Mouse (Mus musculus) embryonic facial prominence, embryonic 15.5 days (tissue): ENCODE data around the gene BC024978. TPM values are rescaled to one million over a fixed set of nuclear protein-coding genes. Genes with fewer than 3 reads are reported as not detected.

ENCODE experiments used
- ATAC-seq: fragments of 200-750 bp; cut with Nextera tagmentation; 2 replicates; pipeline ENCODE4 v1.8.0; 2017; ENCODE audit warnings: low read depth, moderate TSS enrichment; ENCODE audit not compliant: insufficient number of reproducible peaks, low FRiP score, low TSS enrichment
- H3K27ac ChIP-seq: fragments of 300-500 bp; sonication (generic); replicated peaks from 2 replicates; pipeline ENCODE4 v1.5.1; 2015; ENCODE audit warnings: mild to moderate bottlenecking, inconsistent platforms
- H3K27me3 ChIP-seq: fragments of 300-500 bp; sonication (generic); 2 replicates; pipeline ENCODE4 v1.6.1; 2015; ENCODE audit warnings: inconsistent platforms
- H3K36me3 ChIP-seq: fragments of 300-500 bp; sonication (generic); 2 replicates; pipeline ENCODE4 v1.6.1; 2015; ENCODE audit warnings: mild to moderate bottlenecking, inconsistent platforms
- H3K4me1 ChIP-seq: fragments of 300-500 bp; sonication (generic); 2 replicates; pipeline ENCODE4 v1.6.1; 2015; ENCODE audit warnings: inconsistent platforms
- H3K4me2 ChIP-seq: fragments of 300-500 bp; sonication (generic); replicated peaks from 2 replicates; pipeline ENCODE4 v1.6.1; 2015; ENCODE audit warnings: mild to moderate bottlenecking, inconsistent platforms
- H3K4me3 ChIP-seq: fragments of 300-500 bp; sonication (generic); replicated peaks from 2 replicates; pipeline ENCODE4 v1.5.1; 2015; ENCODE audit warnings: mild to moderate bottlenecking, inconsistent platforms
- H3K9ac ChIP-seq: fragments of 300-500 bp; sonication (generic); 2 replicates; pipeline ENCODE4 v1.6.1; 2015; ENCODE audit warnings: inconsistent platforms
- H3K9me3 ChIP-seq: fragments of 300-500 bp; sonication (generic); replicated peaks from 2 replicates; pipeline ENCODE4 v1.6.1; 2016; ENCODE audit warnings: inconsistent platforms
- WGBS: fragments of 180-500 bp; shearing (Covaris S2); methylation state at CpG from one replicate; pipeline ENCODE4 v1.1.7; 2015; 5-methylcytosine and 5-hydroxymethylcytosine counted together
- polyA plus RNA-seq: library from polyadenylated mRNA; unstranded; fragments of >200 nt; fragmentation: Nextera tagmentation; extraction: Ambion mirVana; gene quantifications from 2 replicates; pipeline ENCODE4 v1.2.1, GENCODE M21; 2015

Gene BC024978
- polyA plus RNA-seq, 1 experiment from 2014 or later: 4.3 TPM

DNA sequence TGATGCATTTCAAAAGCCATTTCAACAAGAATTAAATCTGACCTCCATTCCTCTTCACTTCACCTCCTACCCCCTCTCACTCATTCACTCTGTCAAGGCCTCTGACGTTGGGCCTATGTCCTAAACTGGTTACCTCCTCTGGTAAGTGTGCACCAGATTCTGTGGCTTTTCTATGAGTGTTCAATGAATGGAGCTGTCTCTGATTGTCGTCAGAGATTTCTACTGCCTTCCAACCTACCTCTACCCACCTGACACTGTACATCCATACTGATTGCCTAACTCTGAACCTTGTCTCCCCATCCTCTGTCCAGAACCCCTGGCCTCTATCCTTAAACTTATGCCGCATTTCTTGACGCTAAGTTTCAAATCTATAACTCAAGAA lies 17.6 kb upstream of the BC024978 start:
- ATAC-seq: no peak
- WGBS: 18% methylated on average over 4 of the region's 4 CpGs
- H3K27me3 ChIP-seq: no peaks in the 10 kb centered on the region

GRCm38 (mm10) chr7:27178324-27179216 lies 17.0 kb upstream of the BC024978 start, which contains the start of gene Rab4b:
Rab4b (minus strand) TSS chr7:27178896.
- Histone ChIP-seq H3K36me3 (peaks cover 24% of the 10 kb centered on the region), H3K4me2 (peak within 1 kb of the TSS; percentile 57), H3K27ac (peak within 1 kb of the TSS; percentile 98), H3K4me1 (peaks cover 7% of the 10 kb centered on the region), H3K9me3 (no peaks in the 10 kb centered on the region), H3K4me3 (peak within 1 kb of the TSS; percentile 74), H3K9ac (peak within 1 kb of the TSS; percentile 47), H3K27me3 (no peaks in the 10 kb centered on the region)
- WGBS: under 1% methylated on average over 53 of the region's 53 CpGs
- peak; percentile 98 for ATAC-seq

More for the DNA sequence above, 17.6 kb upstream of the BC024978 start:
- Histone ChIP-seq H3K4me2 (peak overlapping the region; percentile 57), H3K4me3 (peak overlapping the region; percentile 74), H3K9ac (0 out of 2 replicates have a peak overlapping the region, but pooled peaks have one; percentile 47), H3K4me1 (peaks cover 7% of the 10 kb centered on the region), H3K36me3 (peaks cover 24% of the 10 kb centered on the region), H3K27ac (peak overlapping the region; percentile 98), H3K9me3 (no peaks in the 10 kb centered on the region)

DNA sequence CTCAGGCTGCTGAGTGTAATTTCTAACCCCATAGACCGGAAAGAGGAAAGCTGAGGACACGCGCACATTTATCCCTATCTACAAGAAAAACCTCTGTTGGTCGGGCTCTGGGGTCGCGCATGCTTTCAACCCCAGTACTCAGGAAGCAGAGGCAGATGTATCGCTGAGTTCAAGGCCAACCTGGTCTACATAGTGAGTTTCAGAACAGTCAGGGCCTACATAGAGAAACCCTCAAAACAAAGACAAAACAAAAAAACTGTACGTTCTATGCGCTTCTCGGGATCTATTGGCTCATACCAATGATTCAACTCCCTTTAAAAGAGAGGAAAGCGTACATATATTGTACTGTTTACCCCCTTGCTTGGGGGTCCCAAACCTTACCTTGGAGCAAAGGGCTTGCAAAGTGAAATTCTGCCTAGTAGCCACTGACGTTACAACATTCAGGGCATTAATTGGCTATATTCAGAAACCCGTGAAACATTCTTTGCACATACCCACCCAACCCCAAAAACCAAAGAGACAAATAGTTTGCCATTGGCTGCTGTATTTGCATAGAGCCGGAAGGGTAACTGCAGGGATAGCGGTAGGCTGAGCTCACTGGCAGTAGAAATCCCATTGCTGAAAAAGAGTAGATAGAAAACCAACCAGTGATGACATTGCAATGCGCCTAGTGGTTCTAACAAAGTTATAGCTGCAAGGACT lies 16.2 kb upstream of the BC024978 start:
- H3K27ac ChIP-seq: peak overlapping the region; percentile 80
- peaks cover 20% of the 10 kb centered on the region for H3K36me3 ChIP-seq
- peak overlapping the region; percentile 74 for H3K4me3 ChIP-seq
- 46% methylated on average over 16 of the region's 16 CpGs for WGBS
- H3K4me1 ChIP-seq: peaks cover 7% of the 10 kb centered on the region
- no peak for ATAC-seq
- H3K27me3 ChIP-seq: no peaks in the 10 kb centered on the region
- no peaks in the 10 kb centered on the region for H3K9me3 ChIP-seq
- peak overlapping the region; percentile 57 for H3K4me2 ChIP-seq
- H3K9ac ChIP-seq: 0 out of 2 replicates have a peak overlapping the region, but pooled peaks have one; percentile 34

DNA sequence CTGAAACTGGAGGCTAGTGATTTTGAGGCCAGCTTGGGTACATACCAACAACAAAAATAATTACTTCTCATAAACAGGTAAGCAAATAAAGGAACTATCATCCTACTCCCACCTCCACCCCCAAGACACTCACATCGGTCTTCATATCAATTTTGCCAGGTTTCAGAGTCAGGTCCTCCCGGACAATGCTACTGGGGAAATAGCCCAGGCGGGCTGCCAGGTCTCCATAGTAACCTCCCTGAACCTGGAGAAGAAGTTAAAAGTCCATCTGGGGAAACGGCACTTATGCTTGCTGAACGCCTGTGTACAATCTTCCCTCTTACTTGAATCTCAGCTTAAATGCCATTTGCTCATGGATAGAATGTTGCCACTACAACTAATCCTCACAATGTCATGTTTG lies 15.5 kb upstream of the BC024978 start:
- ATAC-seq: no peak
- Histone ChIP-seq H3K4me2 (peak overlapping the region; percentile 57; the same call in 1 of the 2 replicates), H3K36me3 (peaks cover 20% of the 10 kb centered on the region)

DNA sequence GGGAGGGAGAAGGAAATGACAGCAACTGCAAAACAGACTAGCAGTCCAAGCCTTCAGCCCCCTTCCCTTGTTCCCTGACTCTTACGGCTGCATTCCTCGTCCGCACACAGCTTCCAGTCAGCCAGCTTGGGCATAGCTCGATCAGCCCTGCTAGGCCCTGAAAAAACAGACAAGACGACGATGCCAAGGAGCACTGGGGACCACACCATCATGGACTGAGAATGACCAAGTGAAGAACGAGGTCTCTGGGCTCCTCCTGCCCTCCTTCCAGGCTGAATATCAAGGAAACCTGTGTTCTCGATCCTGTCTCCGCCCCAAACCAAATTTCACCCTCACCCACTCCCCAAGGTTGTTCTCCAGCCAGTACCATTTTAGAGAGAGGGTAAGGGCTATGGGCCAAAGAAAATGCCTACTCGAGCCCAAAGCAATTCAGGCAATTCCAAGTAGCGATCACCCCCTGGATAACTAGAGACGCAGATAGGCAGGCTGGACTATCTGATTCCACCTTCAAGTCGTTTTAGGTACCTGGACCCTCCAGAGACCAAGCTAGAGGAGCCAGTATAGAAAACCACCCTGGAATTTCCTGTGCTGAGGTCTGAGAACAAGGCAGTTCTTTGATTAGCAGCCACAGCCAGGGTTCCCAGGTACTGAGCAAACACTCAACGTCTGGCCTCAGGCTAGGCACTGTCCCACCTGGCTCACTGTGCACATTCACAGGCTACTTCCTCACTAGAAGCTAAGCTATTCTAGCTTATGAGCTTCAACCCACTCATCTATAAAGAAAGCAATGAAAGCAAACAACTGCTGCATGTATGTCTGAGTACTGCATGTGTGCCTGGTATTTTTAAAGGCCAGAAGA lies 14.5 kb upstream of the BC024978 start, which contains the start of the genes Gm21983 and Mia:
Gm21983 (minus strand) TSS at position 250 of the 859 bp plus-strand sequence.
Mia (minus strand) TSS at position 321 of the 859 bp plus-strand sequence.
- Histone ChIP-seq H3K4me3 (peak within 1 kb of the TSS; percentile 74), H3K9me3 (no peaks in the 10 kb centered on the region), H3K27ac (peak within 1 kb of the TSS; percentile 80), H3K9ac (no peak within 1 kb of the TSS), H3K36me3 (peaks cover 27% of the 10 kb centered on the region), H3K4me1 (peaks cover 7% of the 10 kb centered on the region), H3K27me3 (no peaks in the 10 kb centered on the region), H3K4me2 (peak within 1 kb of the TSS; percentile 57; the same call in 1 of the 2 replicates)
- ATAC-seq: no peak
- WGBS: 68% methylated on average over 14 of the region's 14 CpGs

More for the DNA sequence above, 15.5 kb upstream of the BC024978 start:
- Histone ChIP-seq H3K9ac (no peak overlapping the region), H3K4me1 (peaks cover 7% of the 10 kb centered on the region), H3K9me3 (no peaks in the 10 kb centered on the region), H3K27ac (peak overlapping the region; percentile 80), H3K27me3 (no peaks in the 10 kb centered on the region), H3K4me3 (peak overlapping the region; percentile 74)
- WGBS: 74% methylated on average over 5 of the region's 5 CpGs

DNA sequence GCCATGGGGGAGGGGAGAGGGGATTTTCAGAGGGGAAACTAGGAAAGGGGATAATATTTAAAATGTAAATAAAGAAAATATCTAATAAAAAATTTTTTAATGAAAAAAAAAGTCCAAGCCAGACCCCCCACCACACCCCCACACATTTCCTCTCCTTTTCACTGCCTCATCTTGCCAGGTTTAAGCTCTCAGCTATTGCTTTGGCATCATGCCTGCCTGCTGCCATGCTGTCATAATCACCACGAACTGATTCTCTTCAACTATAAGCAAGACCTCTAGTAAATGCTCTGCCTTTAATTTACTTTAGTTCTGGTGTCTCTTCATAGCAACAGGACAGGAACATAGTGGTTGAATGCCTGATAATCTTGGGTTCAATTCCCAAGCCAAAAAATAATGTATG lies 13.1 kb upstream of the BC024978 start:
- no peak overlapping the region for H3K4me3 ChIP-seq
- no peak overlapping the region for H3K9ac ChIP-seq
- WGBS: 58% methylated on average over 1 of the region's 1 CpGs
- no peak overlapping the region for H3K4me2 ChIP-seq
- H3K27me3 ChIP-seq: no peaks in the 10 kb centered on the region
- peaks cover 41% of the 10 kb centered on the region for H3K36me3 ChIP-seq
- H3K4me1 ChIP-seq: peaks cover 7% of the 10 kb centered on the region
- ATAC-seq: no peak
- H3K27ac ChIP-seq: no peak overlapping the region
- H3K9me3 ChIP-seq: no peaks in the 10 kb centered on the region

- Histone ChIP-seq H3K36me3 (peaks cover 65% of the 10 kb centered on the region), H3K4me3 (no peak overlapping the region), H3K4me1 (no peaks in the 10 kb centered on the region), H3K27ac (no peak overlapping the region), H3K4me2 (no peak overlapping the region), H3K27me3 (no peaks in the 10 kb centered on the region), H3K9me3 (no peaks in the 10 kb centered on the region), H3K9ac (no peak overlapping the region)
- no peak for ATAC-seq
- 64% methylated on average over 3 of the region's 3 CpGs for WGBS
Measured at GRCm38 (mm10) chr7:27184964-27185363, 10.6 kb upstream of the BC024978 start.

GRCm38 (mm10) chr7:27185986-27186385 lies 9.6 kb upstream of the BC024978 start:
- Histone ChIP-seq H3K4me3 (no peak overlapping the region), H3K27ac (no peak overlapping the region), H3K27me3 (no peaks in the 10 kb centered on the region), H3K9ac (no peak overlapping the region), H3K4me2 (no peak overlapping the region), H3K9me3 (no peaks in the 10 kb centered on the region), H3K36me3 (peaks cover 76% of the 10 kb centered on the region), H3K4me1 (no peaks in the 10 kb centered on the region)
- ATAC-seq: no peak
- WGBS: 90% methylated on average over 5 of the region's 5 CpGs

- no peak overlapping the region for H3K9ac ChIP-seq
- H3K4me3 ChIP-seq: no peak overlapping the region
- no peaks in the 10 kb centered on the region for H3K27me3 ChIP-seq
- no peak overlapping the region for H3K27ac ChIP-seq
- H3K9me3 ChIP-seq: no peaks in the 10 kb centered on the region
- 95% methylated on average over 10 of the region's 10 CpGs for WGBS
- peaks cover 6% of the 10 kb centered on the region for H3K4me1 ChIP-seq
- H3K4me2 ChIP-seq: no peak overlapping the region
- H3K36me3 ChIP-seq: peaks cover 95% of the 10 kb centered on the region
- ATAC-seq: no peak
Measured at GRCm38 (mm10) chr7:27189271-27189931, 6.2 kb upstream of the BC024978 start.

- 94% methylated on average over 5 of the region's 5 CpGs for WGBS
- Histone ChIP-seq H3K4me1 (peaks cover 18% of the 10 kb centered on the region), H3K4me3 (no peak overlapping the region), H3K9me3 (no peaks in the 10 kb centered on the region), H3K27me3 (no peaks in the 10 kb centered on the region), H3K9ac (no peak overlapping the region), H3K4me2 (no peak overlapping the region), H3K27ac (no peak overlapping the region), H3K36me3 (peaks cover 67% of the 10 kb centered on the region)
- ATAC-seq: no peak
Measured at GRCm38 (mm10) chr7:27192434-27192833, 3.1 kb upstream of the BC024978 start.
